Mouse (Mus musculus) liver, adult 2 months (tissue): ENCODE measurements around the gene Rfxap.

Experiments used
- CTCF ChIP-seq: fragments of 200-500 bp; IDR thresholded peaks from 2 replicates; pipeline ENCODE4 v1.5.1; 2011; ENCODE audit warnings: low read depth, low read length, control low read depth
- POLR2A ChIP-seq: fragments of 200-500 bp; IDR thresholded peaks from 2 replicates; pipeline ENCODE4 v1.6.1; 2011; ENCODE audit warnings: low read length, control low read depth; ENCODE audit not compliant: insufficient read depth; ENCODE audit errors: extremely low read depth

- TF ChIP-seq CTCF: no peak
- no peak for TF ChIP-seq POLR2A
Measured at GRCm38 (mm10) chr3:54761258-54761657, 46.3 kb downstream of the Rfxap start.
